Mouse (Mus musculus): ENCODE measurements at regions not wholly inside any gene's neighbourhood (a gene's known extent, or its start where the extent isn't known, plus 50 kb on each side); places are given as distances from the start of the nearest gene placed in this dataset.
"Not testable (repeated sequence)": the region's sequence is repeated elsewhere in the genome, so short reads cannot be mapped to it uniquely, and the experiment has no call there.

GRCm38 (mm10) chr4:23022177-23022576 is 534.0 kb upstream of the Pou3f2 start:
- H3K9me3 ChIP-seq (ENCODE audit: control insufficient read depth, low read length) = no peaks in the 10 kb centered on the region
- ATAC-seq = no peak
- H3K4me2 ChIP-seq (ENCODE audit: low read depth, low read length) = no peak overlapping the region
- no peaks in the 10 kb centered on the region for H3K27me3 ChIP-seq (replicated peaks; ENCODE audit: control insufficient read depth, insufficient read depth, low read length)
- no peak overlapping the region for H3K4me3 ChIP-seq (ENCODE audit: low read length)
- H3K27ac ChIP-seq (ENCODE audit: low read length) = no peak overlapping the region
- no peak overlapping the region for H3K9ac ChIP-seq (ENCODE audit: low read depth, low read length)
- H3K4me1 ChIP-seq (ENCODE audit: control insufficient read depth, insufficient read depth, low read length) = no peaks in the 10 kb centered on the region
- 57% methylated on average over 2 of the region's 2 CpGs for WGBS
- H3K36me3 ChIP-seq (ENCODE audit: control insufficient read depth, insufficient read depth, low read length) = no peaks in the 10 kb centered on the region

- ATAC-seq = no peak
- no peak overlapping the region for H3K27ac ChIP-seq (ENCODE audit: low read length)
- no peak overlapping the region for H3K4me3 ChIP-seq (ENCODE audit: low read length)
- H3K36me3 ChIP-seq (ENCODE audit: control insufficient read depth, insufficient read depth, low read length) = no peaks in the 10 kb centered on the region
- WGBS = 62% methylated on average over 2 of the region's 2 CpGs
- no peaks in the 10 kb centered on the region for H3K4me1 ChIP-seq (ENCODE audit: control insufficient read depth, insufficient read depth, low read length)
- H3K9me3 ChIP-seq (ENCODE audit: control insufficient read depth, low read length) = no peaks in the 10 kb centered on the region
- H3K9ac ChIP-seq (ENCODE audit: low read depth, low read length) = no peak overlapping the region
- H3K27me3 ChIP-seq (replicated peaks; ENCODE audit: control insufficient read depth, insufficient read depth, low read length) = no peaks in the 10 kb centered on the region
- H3K4me2 ChIP-seq (ENCODE audit: low read depth, low read length) = no peak overlapping the region
These were observed 522.2 kb upstream of the Pou3f2 start for GRCm38 (mm10) chr4:23010346-23010745.

GRCm38 (mm10) chr4:23009196-23009595 is 521.0 kb upstream of the Pou3f2 start:
- WGBS = 42% methylated on average over 3 of the region's 3 CpGs
- H3K27me3 ChIP-seq (replicated peaks; ENCODE audit: control insufficient read depth, insufficient read depth, low read length); H3K4me1 ChIP-seq (ENCODE audit: control insufficient read depth, insufficient read depth, low read length); H3K9ac ChIP-seq (ENCODE audit: low read depth, low read length); H3K4me2 ChIP-seq (ENCODE audit: low read depth, low read length); H3K27ac ChIP-seq (ENCODE audit: low read length); H3K9me3 ChIP-seq (ENCODE audit: control insufficient read depth, low read length); H3K4me3 ChIP-seq (ENCODE audit: low read length); H3K36me3 ChIP-seq (ENCODE audit: control insufficient read depth, insufficient read depth, low read length): not testable (repeated sequence)
- peak; percentile 48; the same call in 1 of the 2 replicates for ATAC-seq

GRCm38 (mm10) chr4:22998994-22999393 is 510.8 kb upstream of the Pou3f2 start:
- no peak overlapping the region for H3K4me2 ChIP-seq (ENCODE audit: low read depth, low read length)
- ATAC-seq = no peak
- no peaks in the 10 kb centered on the region for H3K36me3 ChIP-seq (ENCODE audit: control insufficient read depth, insufficient read depth, low read length)
- H3K4me1 ChIP-seq (ENCODE audit: control insufficient read depth, insufficient read depth, low read length) = no peaks in the 10 kb centered on the region
- no peaks in the 10 kb centered on the region for H3K9me3 ChIP-seq (ENCODE audit: control insufficient read depth, low read length)
- H3K4me3 ChIP-seq (ENCODE audit: low read length) = no peak overlapping the region
- no peak overlapping the region for H3K9ac ChIP-seq (ENCODE audit: low read depth, low read length)
- no peak overlapping the region for H3K27ac ChIP-seq (ENCODE audit: low read length)
- WGBS = 39% methylated on average over 4 of the region's 4 CpGs
- no peaks in the 10 kb centered on the region for H3K27me3 ChIP-seq (replicated peaks; ENCODE audit: control insufficient read depth, insufficient read depth, low read length)

GRCm38 (mm10) chr4:22997198-22997985 is 509.2 kb upstream of the Pou3f2 start:
- no peaks in the 10 kb centered on the region for H3K4me1 ChIP-seq (ENCODE audit: control insufficient read depth, insufficient read depth, low read length)
- no peak overlapping the region for H3K27ac ChIP-seq (ENCODE audit: low read length)
- H3K27me3 ChIP-seq (replicated peaks; ENCODE audit: control insufficient read depth, insufficient read depth, low read length) = no peaks in the 10 kb centered on the region
- no peak for ATAC-seq
- no peak overlapping the region for H3K9ac ChIP-seq (ENCODE audit: low read depth, low read length)
- H3K4me2 ChIP-seq (ENCODE audit: low read depth, low read length) = no peak overlapping the region
- H3K9me3 ChIP-seq (ENCODE audit: control insufficient read depth, low read length) = no peaks in the 10 kb centered on the region
- 40% methylated on average over 4 of the region's 4 CpGs for WGBS
- no peaks in the 10 kb centered on the region for H3K36me3 ChIP-seq (ENCODE audit: control insufficient read depth, insufficient read depth, low read length)
- no peak overlapping the region for H3K4me3 ChIP-seq (ENCODE audit: low read length)

GRCm38 (mm10) chr4:22986763-22987468 is 498.8 kb upstream of the Pou3f2 start:
- ATAC-seq = no peak
- 46% methylated on average over 4 of the region's 4 CpGs for WGBS
- no peak overlapping the region for H3K4me2 ChIP-seq (ENCODE audit: low read depth, low read length)

GRCm38 (mm10) chr4:22973585-22974116 is 485.5 kb upstream of the Pou3f2 start:
- Histone ChIP-seq H3K4me2 (ENCODE audit: low read depth, low read length) (no peak overlapping the region), H3K36me3 (ENCODE audit: control insufficient read depth, insufficient read depth, low read length) (no peaks in the 10 kb centered on the region), H3K4me1 (ENCODE audit: control insufficient read depth, insufficient read depth, low read length) (no peaks in the 10 kb centered on the region), H3K27me3 (replicated peaks; ENCODE audit: control insufficient read depth, insufficient read depth, low read length) (no peaks in the 10 kb centered on the region), H3K9me3 (ENCODE audit: control insufficient read depth, low read length) (no peaks in the 10 kb centered on the region), H3K27ac (ENCODE audit: low read length) (no peak overlapping the region), H3K4me3 (ENCODE audit: low read length) (no peak overlapping the region), H3K9ac (ENCODE audit: low read depth, low read length) (no peak overlapping the region)
- no peak for ATAC-seq
- 73% methylated on average over 4 of the region's 4 CpGs for WGBS

More at GRCm38 (mm10) chr4:22986763-22987468, 498.8 kb upstream of the Pou3f2 start:
- no peak overlapping the region for H3K9ac ChIP-seq (ENCODE audit: low read depth, low read length)
- no peak overlapping the region for H3K4me3 ChIP-seq (ENCODE audit: low read length)
- no peaks in the 10 kb centered on the region for H3K4me1 ChIP-seq (ENCODE audit: control insufficient read depth, insufficient read depth, low read length)
- H3K27ac ChIP-seq (ENCODE audit: low read length) = no peak overlapping the region
- no peaks in the 10 kb centered on the region for H3K9me3 ChIP-seq (ENCODE audit: control insufficient read depth, low read length)
- H3K36me3 ChIP-seq (ENCODE audit: control insufficient read depth, insufficient read depth, low read length) = no peaks in the 10 kb centered on the region
- no peaks in the 10 kb centered on the region for H3K27me3 ChIP-seq (replicated peaks; ENCODE audit: control insufficient read depth, insufficient read depth, low read length)

GRCm38 (mm10) chr4:22972784-22973584 is 484.8 kb upstream of the Pou3f2 start:
- no peaks in the 10 kb centered on the region for H3K27me3 ChIP-seq (replicated peaks; ENCODE audit: control insufficient read depth, insufficient read depth, low read length)
- 58% methylated on average over 11 of the region's 11 CpGs for WGBS
- H3K36me3 ChIP-seq (ENCODE audit: control insufficient read depth, insufficient read depth, low read length) = no peaks in the 10 kb centered on the region
- H3K27ac ChIP-seq (ENCODE audit: low read length) = no peak overlapping the region
- no peak for ATAC-seq
- H3K4me1 ChIP-seq (ENCODE audit: control insufficient read depth, insufficient read depth, low read length) = no peaks in the 10 kb centered on the region
- no peak overlapping the region for H3K9ac ChIP-seq (ENCODE audit: low read depth, low read length)
- no peak overlapping the region for H3K4me2 ChIP-seq (ENCODE audit: low read depth, low read length)
- no peak overlapping the region for H3K4me3 ChIP-seq (ENCODE audit: low read length)
- H3K9me3 ChIP-seq (ENCODE audit: control insufficient read depth, low read length) = no peaks in the 10 kb centered on the region

- H3K9me3 ChIP-seq (ENCODE audit: control insufficient read depth, low read length) = no peaks in the 10 kb centered on the region
- no peaks in the 10 kb centered on the region for H3K36me3 ChIP-seq (ENCODE audit: control insufficient read depth, insufficient read depth, low read length)
- 64% methylated on average over 2 of the region's 2 CpGs for WGBS
- H3K9ac ChIP-seq (ENCODE audit: low read depth, low read length) = no peak overlapping the region
- no peaks in the 10 kb centered on the region for H3K4me1 ChIP-seq (ENCODE audit: control insufficient read depth, insufficient read depth, low read length)
- H3K27ac ChIP-seq (ENCODE audit: low read length) = no peak overlapping the region
- H3K4me2 ChIP-seq (ENCODE audit: low read depth, low read length) = no peak overlapping the region
- no peaks in the 10 kb centered on the region for H3K27me3 ChIP-seq (replicated peaks; ENCODE audit: control insufficient read depth, insufficient read depth, low read length)
- ATAC-seq = no peak
- no peak overlapping the region for H3K4me3 ChIP-seq (ENCODE audit: low read length)
These were observed 483.0 kb upstream of the Pou3f2 start for GRCm38 (mm10) chr4:22971127-22971526.

Data from intestine, embryonic 16.5 days (tissue).